Mouse (Mus musculus) right cerebral cortex, adult 18-20 months (tissue): ENCODE results near the gene Mt3.
A peak's percentile ranks its signal among the peaks of the same experiment; 100 is the strongest.
"Not testable (repeated sequence)": the region's sequence is repeated elsewhere in the genome, so short reads cannot be mapped to it uniquely, and the experiment has no call there.

Experiments
- DNase-seq: peaks from one replicate; pipeline ENCODE4 v3.0.0; 2022; ENCODE audit warnings: mixed read lengths

The Mt3 gene

GRCm38 (mm10) chr8:94154537-94154936, 2.1 kb downstream of the Mt3 start:
- DNase-seq: peak; percentile 37

- no peak for DNase-seq
Observed at GRCm38 (mm10) chr8:94156092-94156491, 3.7 kb downstream of the Mt3 start.

- DNase-seq: not testable (repeated sequence)
Observed at GRCm38 (mm10) chr8:94165772-94166171, 13.4 kb downstream of the Mt3 start.

GRCm38 (mm10) chr8:94167244-94167643, 14.8 kb downstream of the Mt3 start:
- peak; percentile 90 for DNase-seq

- no peak for DNase-seq
Observed at GRCm38 (mm10) chr8:94169547-94169946, 17.1 kb downstream of the Mt3 start.

- DNase-seq: peak; percentile 82
Observed at GRCm38 (mm10) chr8:94171321-94171755, 18.9 kb downstream of the Mt3 start.

GRCm38 (mm10) chr8:94172075-94172808, 19.8 kb downstream of the Mt3 start, which contains the start of gene Mt2:
TSS of gene Mt2 (plus strand) at chr8:94172664.
- DNase-seq: peak; percentile 73

GRCm38 (mm10) chr8:94172809-94173732, 20.7 kb downstream of the Mt3 start:
- DNase-seq: peak; percentile 27

- no peak for DNase-seq
Observed at GRCm38 (mm10) chr8:94173848-94174403, 21.5 kb downstream of the Mt3 start.

GRCm38 (mm10) chr8:94174619-94175213, 22.3 kb downstream of the Mt3 start:
- DNase-seq: no peak

GRCm38 (mm10) chr8:94177716-94178390, 25.4 kb downstream of the Mt3 start:
- no peak for DNase-seq

GRCm38 (mm10) chr8:94178857-94179712, 26.7 kb downstream of the Mt3 start, which contains the start of gene Mt1:
TSS of gene Mt1 (plus strand) at chr8:94179082.
- peak; percentile 94 for DNase-seq

- DNase-seq: no peak
Observed at GRCm38 (mm10) chr8:94179713-94180560, 27.5 kb downstream of the Mt3 start.

GRCm38 (mm10) chr8:94180561-94180908, 28.1 kb downstream of the Mt3 start:
- no peak for DNase-seq

- DNase-seq: no peak
Observed at GRCm38 (mm10) chr8:94182055-94182929, 29.9 kb downstream of the Mt3 start.

- DNase-seq: peak; percentile 77
Observed at GRCm38 (mm10) chr8:94183117-94183516, 30.7 kb downstream of the Mt3 start.

- DNase-seq: no peak
Observed at GRCm38 (mm10) chr8:94184357-94184843, 32.0 kb downstream of the Mt3 start.

- no peak for DNase-seq
Observed at GRCm38 (mm10) chr8:94185791-94186190, 33.4 kb downstream of the Mt3 start.

GRCm38 (mm10) chr8:94186542-94186941, 34.1 kb downstream of the Mt3 start:
- no peak for DNase-seq
